Mouse (Mus musculus): ENCODE data around the gene Pla1a. TPM values are rescaled to one million over a fixed set of nuclear protein-coding genes. Genes with fewer than 3 reads are reported as not detected.

Pla1a gene
- polyA plus RNA-seq, 2 experiments, result 15.0 to 15.5 TPM

- no peaks in the 10 kb centered on the region for H3K27me3 ChIP-seq (ENCODE audit: control insufficient read depth, insufficient read depth, low read length)
- H3K4me1 ChIP-seq (replicated peaks; ENCODE audit: control insufficient read depth in 2 of 2, insufficient read depth in 2 of 2, low read length in 1 of 2), result peaks cover 38 to 60% of the 10 kb centered on the region in 2 experiments
- no peaks in the 10 kb centered on the region for H3K9me3 ChIP-seq (ENCODE audit: control insufficient read depth, low read length)
- no peak for DNase-seq (ENCODE audit: low read depth in 3 of 3, low spot score in 3 of 3)
- no peak for ATAC-seq (ENCODE audit: insufficient read depth)
- peak overlapping the region; percentile 23 for H3K27ac ChIP-seq
- peak overlapping the region; percentile 52 to 78 for H3K4me3 ChIP-seq (ENCODE audit: insufficient read depth in 1 of 2, low read depth in 2 of 2, low read length in 2 of 2)
- H3K9ac ChIP-seq (replicated peaks), result peak overlapping the region; percentile 58
- peaks cover 19% of the 10 kb centered on the region for H3K36me3 ChIP-seq (replicated peaks; ENCODE audit: control insufficient read depth, insufficient read depth, low read depth)
- peak overlapping the region; percentile 87 for H3K4me2 ChIP-seq (ENCODE audit: low read depth)
- 27% methylated on average over 17 of the region's 17 CpGs for WGBS (ENCODE audit: insufficient replicate concordance)
- TF ChIP-seq EP300 (IDR thresholded peaks at IDR 0.05; ENCODE audit: low read depth) (no peak), CTCF (IDR thresholded peaks at IDR 0.05; ENCODE audit: low read depth) (peak; percentile 50)
These were observed 56.6 kb downstream of the Pla1a start for GRCm38 (mm10) chr16:38376163-38376840.

GRCm38 (mm10) chr16:38375182-38375581, 57.8 kb downstream of the Pla1a start:
- H3K27me3 ChIP-seq (ENCODE audit: control insufficient read depth, insufficient read depth, low read length), result no peaks in the 10 kb centered on the region

GRCm38 (mm10) chr16:38374379-38375140, 58.4 kb downstream of the Pla1a start:
- Histone ChIP-seq H3K4me1 (replicated peaks; ENCODE audit: control insufficient read depth in 2 of 2, insufficient read depth in 2 of 2, low read length in 1 of 2) (peaks cover 54 to 74% of the 10 kb centered on the region in 2 experiments), H3K27me3 (ENCODE audit: control insufficient read depth, insufficient read depth, low read length) (no peaks in the 10 kb centered on the region), H3K4me2 (ENCODE audit: low read depth) (peak overlapping the region; percentile 87), H3K27ac (peak overlapping the region; percentile 49), H3K9ac (replicated peaks) (peak overlapping the region; percentile 58), H3K4me3 (ENCODE audit: insufficient read depth in 1 of 2, low read depth in 2 of 2, low read length in 2 of 2) (peak overlapping the region; percentile 52 to 78), H3K36me3 (replicated peaks; ENCODE audit: control insufficient read depth, insufficient read depth, low read depth) (peaks cover 19% of the 10 kb centered on the region), H3K9me3 (ENCODE audit: control insufficient read depth, low read length) (no peaks in the 10 kb centered on the region)
- DNase-seq (ENCODE audit: low read depth in 3 of 3, low spot score in 3 of 3) (peak; percentile 70 to 75 (median 71)), ATAC-seq (ENCODE audit: insufficient read depth) (no peak)
- TF ChIP-seq CTCF (IDR thresholded peaks at IDR 0.05; ENCODE audit: low read depth), result no peak
- no peak for TF ChIP-seq EP300 (IDR thresholded peaks at IDR 0.05; ENCODE audit: low read depth)
- 45% methylated on average over 10 of the region's 10 CpGs for WGBS (ENCODE audit: insufficient replicate concordance)

More at GRCm38 (mm10) chr16:38375182-38375581, 57.8 kb downstream of the Pla1a start:
- H3K9ac ChIP-seq (replicated peaks), result peak overlapping the region; percentile 58
- DNase-seq (ENCODE audit: low read depth in 3 of 3, low spot score in 3 of 3), result peak in 1 of 3 experiments; percentile 51
- peaks cover 19% of the 10 kb centered on the region for H3K36me3 ChIP-seq (replicated peaks; ENCODE audit: control insufficient read depth, insufficient read depth, low read depth)
- H3K4me3 ChIP-seq (ENCODE audit: insufficient read depth in 1 of 2, low read depth in 2 of 2, low read length in 2 of 2), result peak overlapping the region; percentile 52 to 78
- ATAC-seq (ENCODE audit: insufficient read depth), result no peak
- H3K9me3 ChIP-seq (ENCODE audit: control insufficient read depth, low read length), result no peaks in the 10 kb centered on the region
- TF ChIP-seq CTCF (IDR thresholded peaks at IDR 0.05; ENCODE audit: low read depth), result no peak
- TF ChIP-seq EP300 (IDR thresholded peaks at IDR 0.05; ENCODE audit: low read depth), result 0 out of 2 replicates have a peak, but pooled peaks have one; percentile 45
- peak overlapping the region; percentile 87 for H3K4me2 ChIP-seq (ENCODE audit: low read depth)
- H3K4me1 ChIP-seq (replicated peaks; ENCODE audit: control insufficient read depth in 2 of 2, insufficient read depth in 2 of 2, low read length in 1 of 2), result peaks cover 49 to 71% of the 10 kb centered on the region in 2 experiments
- peak overlapping the region; percentile 49 for H3K27ac ChIP-seq
- WGBS (ENCODE audit: insufficient replicate concordance), result 8% methylated on average over 7 of the region's 7 CpGs

GRCm38 (mm10) chr16:38373941-38374340, 59.0 kb downstream of the Pla1a start:
- Histone ChIP-seq H3K4me3 (ENCODE audit: insufficient read depth in 1 of 2, low read depth in 2 of 2, low read length in 2 of 2) (peak overlapping the region; percentile 42 to 78), H3K4me1 (replicated peaks; ENCODE audit: control insufficient read depth in 2 of 2, insufficient read depth in 2 of 2, low read length in 1 of 2) (peaks cover 54 to 72% of the 10 kb centered on the region in 2 experiments), H3K4me2 (ENCODE audit: low read depth) (peak overlapping the region; percentile 87), H3K36me3 (replicated peaks; ENCODE audit: control insufficient read depth, insufficient read depth, low read depth) (peaks cover 19% of the 10 kb centered on the region), H3K27me3 (ENCODE audit: control insufficient read depth, insufficient read depth, low read length) (no peaks in the 10 kb centered on the region), H3K9me3 (ENCODE audit: control insufficient read depth, low read length) (no peaks in the 10 kb centered on the region), H3K27ac (peak overlapping the region; percentile 98; the same call in 1 of the 2 replicates), H3K9ac (replicated peaks) (peak overlapping the region; percentile 31)
- DNase-seq (ENCODE audit: low read depth in 3 of 3, low spot score in 3 of 3) (no peak), ATAC-seq (ENCODE audit: insufficient read depth) (no peak)
- no peak for TF ChIP-seq EP300 (IDR thresholded peaks at IDR 0.05; ENCODE audit: low read depth)
- no peak for TF ChIP-seq CTCF (IDR thresholded peaks at IDR 0.05; ENCODE audit: low read depth)
- WGBS (ENCODE audit: insufficient replicate concordance), result 78% methylated on average over 16 of the region's 16 CpGs

GRCm38 (mm10) chr16:38373439-38373838, 59.5 kb downstream of the Pla1a start:
- no peak for DNase-seq (ENCODE audit: low read depth in 3 of 3, low spot score in 3 of 3)
- peak overlapping the region; percentile 78 to 85 for H3K4me3 ChIP-seq (ENCODE audit: insufficient read depth in 1 of 2, low read depth in 2 of 2, low read length in 2 of 2)
- no peak for ATAC-seq (ENCODE audit: insufficient read depth)
- no peaks in the 10 kb centered on the region for H3K9me3 ChIP-seq (ENCODE audit: control insufficient read depth, low read length)
- H3K27me3 ChIP-seq (ENCODE audit: control insufficient read depth, insufficient read depth, low read length), result no peaks in the 10 kb centered on the region
- H3K36me3 ChIP-seq (replicated peaks; ENCODE audit: control insufficient read depth, insufficient read depth, low read depth), result peaks cover 15% of the 10 kb centered on the region
- TF ChIP-seq CTCF (IDR thresholded peaks at IDR 0.05; ENCODE audit: low read depth), result no peak
- TF ChIP-seq EP300 (IDR thresholded peaks at IDR 0.05; ENCODE audit: low read depth), result no peak
- H3K4me1 ChIP-seq (replicated peaks; ENCODE audit: control insufficient read depth in 2 of 2, insufficient read depth in 2 of 2, low read length in 1 of 2), result peaks cover 56 to 72% of the 10 kb centered on the region in 2 experiments
- WGBS (ENCODE audit: insufficient replicate concordance), result 77% methylated on average over 10 of the region's 10 CpGs
- peak overlapping the region; percentile 97 for H3K9ac ChIP-seq (replicated peaks)
- peak overlapping the region; percentile 87 for H3K4me2 ChIP-seq (ENCODE audit: low read depth)
- H3K27ac ChIP-seq, result peak overlapping the region; percentile 98
